Mouse (Mus musculus) activated CD4-positive, CD25-positive, alpha-beta regulatory T cell (primary cell): ENCODE measurements around the gene Ccdc30. TPM values are rescaled to one million over a fixed set of nuclear protein-coding genes. Genes with fewer than 3 reads are reported as not detected.

Experiments
- polyA plus RNA-seq, 2 experiments: library from polyadenylated mRNA; unstranded; fragments of 100-300 nt; shearing (Covaris generic); gene quantifications; one replicate each; pipeline ENCODE4 v1.2.1; 2017

Gene Ccdc30
- polyA plus RNA-seq = 10 to 100 TPM in 1 of 2 experiments, 1 to 10 TPM in 1; 4.9 to 10.8 TPM

GRCm38 (mm10) chr4:119415072-119415753 lies at the start of gene Ccdc30:
TSS of gene Ccdc30 (minus strand) at chr4:119415521.

GRCm38 (mm10) chr4:119422294-119422964 lies 7.1 kb upstream of the Ccdc30 start, which contains the start of the genes Ppcs and Zmynd12:
TSS of gene Ppcs (minus strand) at chr4:119422420.
TSS of gene Zmynd12 (plus strand) at chr4:119422814.

GRCm38 (mm10) chr4:119320131-119320830 lies 95.0 kb downstream of the Ccdc30 start, which contains the start of gene Ppih:
TSS of gene Ppih (minus strand) at chr4:119320546.

GRCm38 (mm10) chr4:119294415-119295133 lies 120.7 kb downstream of the Ccdc30 start, which contains the start of gene Ybx1:
TSS of gene Ybx1 (minus strand) at chr4:119294604.

Other genes starting within 250 kb of the Ccdc30 start
- 1 to 10 TPM; 1.4 to 2.5 TPM for gene Zfp691, start 241.3 kb downstream of the Ccdc30 start, polyA plus RNA-seq
- 1 to 10 TPM; 1.2 to 2.0 TPM for gene Ermap, start 225.5 kb downstream of the Ccdc30 start, polyA plus RNA-seq
- gene Svbp, start 220.2 kb downstream of the Ccdc30 start, polyA plus RNA-seq = 10 to 100 TPM; 79.0 to 93.5 TPM
- gene Tmem269, start 197.3 kb downstream of the Ccdc30 start, polyA plus RNA-seq = under 1 TPM in 1 of 2 experiments, not detected in 1; 0.32 TPM
- 10 to 100 TPM; 14.7 to 16.6 TPM for gene AU022252, start 182.8 kb downstream of the Ccdc30 start, polyA plus RNA-seq
- 1 to 10 TPM; 1.2 to 3.0 TPM for gene P3h1, start 182.6 kb downstream of the Ccdc30 start, polyA plus RNA-seq
- not detected for gene Cldn19, start 160.1 kb downstream of the Ccdc30 start, polyA plus RNA-seq
- gene Ybx1, start 120.9 kb downstream of the Ccdc30 start, polyA plus RNA-seq = 100 to 1,000 TPM; 448 to 464 TPM
- 10 to 100 TPM; 40.2 to 56.6 TPM for gene Ppih, start 95.0 kb downstream of the Ccdc30 start, polyA plus RNA-seq
- gene Ppcs, start 6.9 kb upstream of the Ccdc30 start, polyA plus RNA-seq = 10 to 100 TPM; 61.9 to 64.7 TPM
- under 1 TPM in 1 of 2 experiments, not detected in 1; 0.47 TPM for gene Zmynd12, start 7.3 kb upstream of the Ccdc30 start, polyA plus RNA-seq
- 1 to 10 TPM in 1 of 2 experiments, not detected in 1; 1.6 TPM for gene Rimkla, start 77.1 kb upstream of the Ccdc30 start, polyA plus RNA-seq
- gene Foxj3, start 121.5 kb upstream of the Ccdc30 start, polyA plus RNA-seq = 10 to 100 TPM; 34.8 to 39.7 TPM
- 1 to 10 TPM; 2.5 to 3.4 TPM for gene Frg2f1, start 124.0 kb upstream of the Ccdc30 start, polyA plus RNA-seq
- gene Guca2a, start 222.2 kb upstream of the Ccdc30 start, polyA plus RNA-seq = under 1 TPM in 1 of 2 experiments, not detected in 1; 0.31 TPM
- not detected for gene Guca2b, start 243.4 kb upstream of the Ccdc30 start, polyA plus RNA-seq